Mouse (Mus musculus) erythroid progenitor cell, adult 5-6 weeks (primary cell): ENCODE measurements around the gene Pdgfc. TPM values are rescaled to one million over a fixed set of nuclear protein-coding genes. Genes with fewer than 3 reads are reported as not detected.

ENCODE experiments used
- ATAC-seq: replicated peaks from 2 replicates; pipeline ENCODE4 v1.8.0; 2016; ENCODE audit warnings: moderate number of reproducible peaks, mild to moderate bottlenecking, moderate TSS enrichment, inconsistent platforms; ENCODE audit not compliant: poor library complexity, low FRiP score, severe bottlenecking
- total RNA-seq, 2 experiments: library from RNA; stranded (forward) in 1 of 2; stranded (reverse) in 1 of 2; fragments of 150-400 nt in 1 of 2; fragments of 186-747, 209-891 nt in 1 of 2; gene quantifications; 2 replicates each; pipeline versions ENCODE4 v1.2.3 to v1.2.4; 2015 to 2017; ENCODE audit warnings: low replicate concordance in 2 of 2

Gene Pdgfc
- total RNA-seq, 2 experiments from 2014 or later = 0.15 to 0.84 TPM

- no peak for ATAC-seq
These were observed 8.6 kb downstream of the Pdgfc start for GRCm38 (mm10) chr3:81044653-81045343.

DNA sequence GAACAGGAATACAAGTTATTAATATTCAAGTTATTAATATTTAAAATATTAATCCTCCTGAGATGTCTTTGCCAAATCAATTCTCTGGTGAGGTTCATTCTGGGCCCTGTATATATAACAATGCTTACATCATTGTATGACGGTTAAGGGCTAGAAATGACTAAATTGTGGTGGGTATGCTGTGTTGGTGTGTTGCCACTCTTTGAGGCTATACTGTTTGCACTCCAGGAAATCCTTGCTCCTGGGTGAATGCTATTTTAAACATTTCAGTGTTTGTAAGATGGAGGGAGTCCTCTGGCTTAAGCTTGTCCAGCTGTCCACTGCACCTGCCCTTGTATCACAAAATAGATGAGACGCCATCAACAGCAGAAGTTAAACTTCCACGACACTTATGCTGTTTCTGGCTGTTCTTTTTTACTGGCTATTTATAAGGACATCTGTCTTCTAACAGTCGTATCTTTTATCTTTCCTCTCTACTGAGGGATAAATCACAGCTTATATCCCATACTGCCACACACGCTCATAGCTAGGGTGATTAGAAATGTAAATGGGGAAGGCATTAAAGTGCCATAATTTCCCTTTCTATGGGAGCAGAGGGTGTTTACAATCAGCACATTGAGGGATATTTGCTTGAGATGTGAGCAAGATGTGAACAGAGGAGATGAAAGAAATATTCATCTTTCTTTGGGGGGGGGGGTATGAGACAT, 9.3 kb downstream of the Pdgfc start:
- no peak for ATAC-seq

DNA sequence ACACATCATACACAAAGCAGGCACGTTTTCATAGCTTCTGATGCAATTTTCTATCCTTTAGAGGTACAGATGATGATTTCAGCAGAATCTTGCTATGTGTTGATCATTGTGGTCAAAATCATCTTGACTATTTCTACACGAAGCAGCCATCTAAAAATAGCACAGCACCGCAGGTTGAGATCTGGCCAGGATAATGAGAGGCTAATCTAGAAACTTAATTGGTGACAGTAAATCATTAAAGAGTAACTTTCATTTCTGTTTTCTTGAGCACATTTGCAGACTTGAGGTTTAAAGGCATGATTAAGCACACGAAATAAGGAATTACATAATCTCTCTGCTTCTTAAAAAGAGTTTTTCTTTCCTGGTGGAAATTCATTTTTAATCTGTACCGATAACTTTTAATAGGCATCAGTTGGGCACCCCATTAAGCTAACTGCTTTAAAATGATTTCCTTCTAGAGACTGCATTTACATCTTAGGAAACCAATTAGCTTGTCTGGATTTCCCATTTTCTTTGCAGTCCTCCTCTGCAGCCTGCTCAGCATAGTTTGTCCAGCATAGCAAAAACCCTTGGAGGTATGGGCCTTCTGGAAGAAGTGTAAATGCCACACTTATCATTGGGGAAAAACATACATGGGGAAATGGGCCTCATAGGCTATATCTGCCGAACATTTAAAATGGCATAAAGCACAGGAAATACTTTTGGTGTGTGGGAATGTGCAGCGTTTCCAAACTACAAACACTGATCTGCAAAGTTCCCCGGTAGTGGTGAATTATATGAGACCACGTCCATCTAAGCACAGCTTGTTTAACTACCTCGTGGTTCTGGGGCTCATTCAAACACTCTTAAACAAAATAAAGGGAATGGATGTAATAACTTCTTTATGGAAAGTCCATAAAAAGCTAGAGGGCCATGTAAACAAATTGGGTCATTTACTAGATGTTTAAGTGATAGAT, 10.7 kb downstream of the Pdgfc start:
- no peak for ATAC-seq

DNA sequence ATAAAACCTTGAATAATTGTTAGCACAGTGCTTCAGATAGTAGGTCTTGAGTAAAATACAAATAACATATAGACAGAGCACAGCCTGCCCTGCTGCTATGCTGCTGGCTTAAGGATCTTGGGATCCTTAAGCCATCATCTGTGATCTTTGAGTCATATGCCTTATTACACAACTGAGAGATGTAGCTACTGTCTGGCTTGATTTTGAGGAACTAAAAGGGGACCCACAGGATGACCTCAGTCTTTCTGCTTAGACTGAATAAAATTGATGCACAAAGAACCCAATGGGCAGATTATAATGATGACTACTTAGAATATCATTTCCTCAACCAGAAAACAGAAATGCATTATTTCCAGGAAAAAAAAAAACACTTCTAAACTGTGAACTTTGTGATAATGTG, 15.3 kb downstream of the Pdgfc start:
- no peak for ATAC-seq

GRCm38 (mm10) chr3:81052422-81052821, 16.2 kb downstream of the Pdgfc start:
- ATAC-seq = no peak

DNA sequence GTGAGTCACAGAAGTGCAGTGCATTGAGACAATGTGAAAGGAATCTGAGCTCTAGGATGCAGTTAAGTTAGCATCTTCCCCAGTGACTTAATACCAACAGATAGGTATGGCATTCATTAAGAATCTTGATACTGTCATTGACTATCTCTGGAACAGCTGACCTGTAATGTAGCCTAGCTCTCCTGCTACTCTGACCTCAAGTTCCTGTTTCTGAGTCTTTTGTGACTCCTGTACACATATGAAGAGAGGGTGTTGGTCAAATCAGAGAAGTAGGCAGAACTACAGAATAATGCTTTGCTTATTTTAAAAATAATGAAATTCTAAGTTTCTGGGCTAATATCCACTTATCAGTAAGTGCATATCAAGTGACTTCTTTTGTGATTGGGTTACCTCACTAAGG, 17.9 kb downstream of the Pdgfc start:
- no peak for ATAC-seq

GRCm38 (mm10) chr3:81057719-81058118, 21.5 kb downstream of the Pdgfc start:
- ATAC-seq = no peak

DNA sequence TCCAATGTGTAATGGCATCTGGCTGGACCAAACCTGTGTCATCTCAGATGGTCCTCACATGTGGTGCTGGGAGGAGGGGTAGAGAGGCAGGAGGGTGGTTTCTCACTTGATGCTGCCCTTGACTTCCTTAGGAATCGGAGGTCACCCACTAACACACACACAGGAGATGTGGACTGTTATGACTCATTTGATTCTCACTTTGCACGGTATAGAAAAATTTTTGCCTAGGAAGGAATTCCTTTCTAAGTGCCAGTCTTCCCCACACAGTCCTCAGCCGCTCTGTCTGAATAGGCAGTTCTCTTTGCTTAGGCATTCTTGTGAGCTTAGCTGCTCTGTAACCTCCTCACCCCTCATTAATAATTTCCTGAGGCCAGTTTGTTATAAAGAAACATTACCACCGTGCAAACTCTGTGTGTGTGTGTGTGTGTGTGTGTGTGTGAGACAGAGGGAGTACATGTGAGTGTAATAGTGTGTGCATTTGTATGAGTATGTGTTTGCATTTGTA, 22.4 kb downstream of the Pdgfc start:
- no peak for ATAC-seq

GRCm38 (mm10) chr3:81068550-81068949, 32.3 kb downstream of the Pdgfc start:
- no peak for ATAC-seq

- ATAC-seq = no peak
These were observed 64.9 kb downstream of the Pdgfc start for GRCm38 (mm10) chr3:81101136-81101535.

GRCm38 (mm10) chr3:81102158-81102876, 66.1 kb downstream of the Pdgfc start:
- ATAC-seq = no peak

- ATAC-seq = no peak
These were observed 66.7 kb downstream of the Pdgfc start for GRCm38 (mm10) chr3:81102877-81103420.

DNA sequence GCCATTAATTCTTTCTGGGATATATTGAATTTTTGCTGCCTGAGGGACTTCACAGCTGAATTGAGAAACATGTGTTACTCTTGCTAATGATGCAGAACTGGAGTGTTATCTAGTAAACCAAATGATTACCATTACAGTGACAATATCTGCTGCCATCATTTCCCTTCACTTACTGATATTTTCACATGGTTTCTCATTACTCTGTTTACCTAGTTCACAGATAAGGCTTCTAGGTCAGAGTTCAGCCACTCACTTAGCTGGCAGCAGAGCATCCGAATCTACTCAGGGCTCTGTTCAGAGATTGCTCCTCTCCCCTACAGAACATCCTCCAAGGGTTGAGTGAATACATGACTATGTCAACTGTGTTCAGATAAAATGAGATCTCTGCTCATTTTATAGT, 71.3 kb downstream of the Pdgfc start:
- ATAC-seq = no peak

DNA sequence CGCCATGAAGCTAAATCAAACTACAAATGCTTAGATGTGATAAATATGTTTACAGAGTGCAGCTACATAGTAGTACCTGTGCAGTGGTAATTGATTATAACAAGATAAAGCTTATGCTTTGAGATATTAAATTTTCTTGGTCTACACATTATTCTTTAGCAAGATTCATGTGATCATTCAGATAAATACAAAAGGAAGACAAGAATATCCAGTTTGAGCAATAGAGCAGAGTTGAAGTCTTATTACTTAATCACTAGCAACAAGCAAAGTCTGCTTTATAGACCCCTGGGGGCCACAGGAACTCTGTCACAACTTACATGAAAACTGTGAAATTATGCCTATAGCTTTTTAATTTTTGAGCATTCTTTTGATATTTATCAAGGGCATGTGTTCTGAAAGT, 74.8 kb downstream of the Pdgfc start:
- ATAC-seq = no peak

GRCm38 (mm10) chr3:81112892-81113291, 76.7 kb downstream of the Pdgfc start:
- ATAC-seq = no peak

DNA sequence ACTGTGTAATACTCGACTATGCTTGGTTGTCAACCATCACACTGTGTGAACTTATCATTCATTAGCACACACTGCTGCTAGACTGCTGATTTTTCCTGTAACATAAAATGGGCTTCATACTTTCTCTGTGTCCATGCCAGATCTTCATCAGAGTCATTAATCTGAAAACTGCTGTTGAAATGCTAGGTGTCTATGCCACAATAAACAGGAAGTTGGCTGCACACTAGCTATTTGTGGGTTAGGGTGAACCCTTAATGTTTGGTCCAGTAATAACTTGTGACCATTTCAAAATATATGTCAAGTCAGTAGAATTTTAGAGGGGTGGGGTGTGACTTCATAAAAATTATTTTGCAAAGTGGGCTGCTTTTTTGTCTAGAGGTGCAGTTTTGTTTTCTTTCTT, 84.4 kb downstream of the Pdgfc start:
- no peak for ATAC-seq

GRCm38 (mm10) chr3:81121731-81122130, 85.5 kb downstream of the Pdgfc start:
- no peak for ATAC-seq

DNA sequence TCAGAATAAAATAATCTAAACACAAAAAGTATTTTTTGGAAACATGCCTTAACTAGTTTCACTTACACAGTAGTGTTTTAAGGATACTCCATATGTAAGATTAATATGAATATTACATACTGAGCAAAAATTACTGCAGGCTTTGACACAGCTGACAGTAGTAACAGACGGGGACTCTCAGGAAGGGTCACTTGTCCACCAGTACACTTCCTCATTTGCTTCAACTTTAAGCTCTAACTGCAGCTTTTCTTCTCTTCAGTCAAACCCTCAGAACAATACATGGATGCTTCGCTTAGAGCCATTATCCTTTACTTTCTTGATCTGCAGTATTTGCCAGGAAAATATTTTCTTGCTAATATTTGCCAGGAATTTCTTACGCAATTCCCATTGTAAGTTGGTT, 87.2 kb downstream of the Pdgfc start:
- ATAC-seq = no peak

DNA sequence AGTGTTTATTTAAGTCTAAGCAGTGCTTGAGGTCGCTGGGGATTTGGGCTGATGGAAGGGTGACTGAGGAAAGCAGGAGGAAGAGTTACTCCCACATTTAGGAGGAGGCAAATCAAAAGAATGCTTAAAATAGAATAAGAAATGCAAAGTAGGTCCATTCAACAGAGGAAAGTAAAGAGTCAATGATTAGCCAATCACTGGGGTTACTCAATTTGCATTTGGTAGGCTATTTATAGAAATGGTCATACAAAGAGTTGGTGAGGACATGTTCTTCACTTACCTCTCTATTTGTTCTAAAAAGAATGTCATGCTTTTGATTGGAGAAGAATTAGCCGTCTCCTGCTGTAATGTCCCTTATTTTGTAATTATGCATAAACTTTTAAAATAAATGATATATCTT, 90.8 kb downstream of the Pdgfc start:
- no peak for ATAC-seq
